Mouse (Mus musculus) bone marrow, adult 2 months (tissue): ENCODE measurements around the gene Psma2.

Experiments
- CTCF ChIP-seq: fragments of 200-500 bp; IDR thresholded peaks from 2 replicates; pipeline ENCODE4 v1.5.1; 2011; ENCODE audit warnings: low read length, control low read depth; ENCODE audit not compliant: control insufficient read depth, insufficient read depth
- POLR2A ChIP-seq: fragments of 200-500 bp; IDR thresholded peaks from 2 replicates; pipeline ENCODE4 v1.6.1; 2011; ENCODE audit warnings: low read depth, mild to moderate bottlenecking, control low read depth, low read length, borderline replicate concordance; ENCODE audit not compliant: control insufficient read depth

- TF ChIP-seq POLR2A (no peak), CTCF (no peak)
Observed at GRCm38 (mm10) chr13:14580392-14580791, 32.6 kb upstream of the Psma2 start.
